Mouse (Mus musculus) midbrain, embryonic 16.5 days (tissue): ENCODE data around the gene Zfp385c. TPM values are rescaled to one million over a fixed set of nuclear protein-coding genes. Genes with fewer than 3 reads are reported as not detected.
"Not testable (repeated sequence)": the region's sequence is repeated elsewhere in the genome, so short reads cannot be mapped to it uniquely, and the experiment has no call there.

Source experiments
- ATAC-seq: fragments of 200-750 bp; cut with Nextera tagmentation; 2 replicates; pipeline ENCODE4 v1.8.0; 2017; ENCODE audit warnings: moderate TSS enrichment
- H3K27ac ChIP-seq: fragments of 300-500 bp; sonication (generic); 2 replicates; pipeline ENCODE4 v1.5.1; 2014; ENCODE audit warnings: mild to moderate bottlenecking, low read length, mixed read lengths
- H3K27me3 ChIP-seq: fragments of 300-500 bp; sonication (generic); 2 replicates; pipeline ENCODE4 v1.6.1; 2014; ENCODE audit warnings: low read depth, low read length, mixed read lengths; ENCODE audit not compliant: control insufficient read depth, insufficient read depth
- H3K36me3 ChIP-seq: fragments of 300-500 bp; sonication (generic); 2 replicates; pipeline ENCODE4 v1.6.1; 2014; ENCODE audit warnings: mild to moderate bottlenecking, low read length, moderate library complexity, mixed read lengths; ENCODE audit not compliant: control insufficient read depth, insufficient read depth
- H3K4me1 ChIP-seq: fragments of 300-500 bp; sonication (generic); 2 replicates; pipeline ENCODE4 v1.6.1; 2014; ENCODE audit warnings: mild to moderate bottlenecking, low read length, mixed read lengths; ENCODE audit not compliant: control insufficient read depth, insufficient read depth
- H3K4me2 ChIP-seq: fragments of 300-500 bp; sonication (generic); 2 replicates; pipeline ENCODE4 v1.6.1; 2014; ENCODE audit warnings: mild to moderate bottlenecking, low read length, mixed read lengths
- H3K4me3 ChIP-seq: fragments of 300-500 bp; sonication (generic); 2 replicates; pipeline ENCODE4 v1.5.1; 2014; ENCODE audit warnings: low read depth, mild to moderate bottlenecking, low read length, moderate library complexity, mixed read lengths
- H3K9ac ChIP-seq: fragments of 300-500 bp; sonication (generic); 2 replicates; pipeline ENCODE4 v1.6.1; 2014; ENCODE audit warnings: low read depth, low read length, mixed read lengths
- H3K9me3 ChIP-seq: fragments of 300-500 bp; sonication (generic); replicated peaks from 2 replicates; pipeline ENCODE4 v1.6.1; 2014; ENCODE audit warnings: mild to moderate bottlenecking, low read length, mixed read lengths; ENCODE audit not compliant: control insufficient read depth, poor library complexity, severe bottlenecking
- WGBS: fragments of 180-500 bp; shearing (Covaris S2); extraction: QIAGEN DNeasy Blood & Tissue Kit; methylation state at CpG from one replicate; pipeline ENCODE4 v1.1.7; 2014; 5-methylcytosine and 5-hydroxymethylcytosine counted together
- polyA plus RNA-seq: library from polyadenylated mRNA; unstranded; fragments of >200 nt; fragmentation: Nextera tagmentation; extraction: Ambion mirVana; gene quantifications from 2 replicates; pipeline ENCODE4 v1.2.1, GENCODE M21; 2015

Gene Zfp385c
- polyA plus RNA-seq, 1 experiment from 2014 or later = 0.92 TPM

DNA sequence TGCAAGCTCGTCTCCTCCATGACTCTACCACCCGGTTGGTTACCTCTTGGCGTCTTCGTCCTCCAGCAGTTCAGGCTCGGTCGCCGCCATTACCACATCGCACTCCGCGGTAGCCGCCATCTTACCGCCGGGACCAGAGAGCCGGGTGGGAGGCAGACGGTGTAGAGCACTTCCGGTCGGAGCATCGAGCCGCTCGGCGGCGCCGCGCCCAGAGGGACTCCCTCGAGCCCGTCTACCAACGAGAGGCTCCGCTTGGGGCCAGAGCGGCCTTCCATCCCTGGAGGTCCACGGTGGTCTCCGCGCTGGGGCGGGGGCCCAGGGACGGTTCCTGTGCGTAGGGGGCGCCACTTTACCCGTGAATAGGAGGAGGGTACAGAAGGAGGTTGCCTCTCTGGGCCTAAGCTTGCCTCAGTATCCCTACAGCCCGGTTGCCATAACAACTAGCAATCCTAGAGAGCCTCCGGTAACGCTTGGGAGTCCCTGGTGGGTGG lies 72.7 kb downstream of the Zfp385c start:
- peaks cover 29% of the 10 kb centered on the region for H3K4me1 ChIP-seq
- peak overlapping the region; percentile 87 for H3K9ac ChIP-seq
- no peaks in the 10 kb centered on the region for H3K27me3 ChIP-seq
- WGBS = 0% methylated on average over 40 of the region's 40 CpGs
- H3K4me3 ChIP-seq = peak overlapping the region; percentile 85
- peak overlapping the region; percentile 96 for H3K27ac ChIP-seq
- H3K9me3 ChIP-seq = no peaks in the 10 kb centered on the region
- peak overlapping the region; percentile 87 for H3K4me2 ChIP-seq
- H3K36me3 ChIP-seq = no peaks in the 10 kb centered on the region
- ATAC-seq = peak; percentile 97

DNA sequence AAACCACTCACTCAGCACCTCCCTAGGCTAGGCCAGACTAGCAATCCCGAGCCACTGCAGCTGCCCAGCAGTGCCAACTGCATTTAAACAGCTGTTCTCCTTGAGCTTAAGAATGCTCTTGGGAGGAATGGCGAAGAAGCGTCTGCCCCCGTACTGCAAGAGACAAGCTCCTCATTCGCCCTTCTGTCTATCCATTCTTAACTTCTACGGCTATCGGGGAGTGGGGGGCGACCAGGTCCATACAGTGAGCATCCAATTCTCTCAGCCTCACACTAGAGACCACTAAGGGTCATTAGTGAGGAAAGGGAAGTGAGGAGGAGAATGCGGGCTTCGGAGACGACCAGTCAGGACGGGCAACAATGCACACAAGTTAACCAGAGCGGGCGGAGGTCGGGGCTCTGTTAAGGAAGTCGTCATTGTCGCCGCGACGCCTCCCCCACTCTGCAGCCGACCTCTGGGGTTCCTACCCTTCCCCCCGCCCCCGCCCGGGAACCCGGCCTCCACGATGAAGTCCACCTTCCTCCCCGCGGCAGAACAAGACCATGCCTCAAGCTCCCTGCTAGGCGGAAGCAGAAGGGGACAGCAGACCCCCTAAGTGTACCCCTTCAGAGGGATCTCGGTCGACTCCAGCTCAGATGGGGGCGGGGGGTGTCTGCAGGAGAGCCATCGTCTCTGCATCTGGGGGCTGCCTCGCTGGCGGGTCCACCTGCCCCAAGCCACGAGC lies 73.3 kb downstream of the Zfp385c start, which contains the start of gene Nkiras2:
Gene Nkiras2, plus strand, starts transcription at position 484 of the 724 bp plus-strand sequence.
- Histone ChIP-seq H3K27me3 (no peaks in the 10 kb centered on the region), H3K4me2 (peak within 1 kb of the TSS; percentile 87), H3K36me3 (no peaks in the 10 kb centered on the region), H3K9ac (peak within 1 kb of the TSS; percentile 87), H3K4me3 (peak within 1 kb of the TSS; percentile 85), H3K9me3 (no peaks in the 10 kb centered on the region), H3K27ac (peak within 1 kb of the TSS; percentile 96), H3K4me1 (peaks cover 24% of the 10 kb centered on the region)
- peak; percentile 71 for ATAC-seq
- under 1% methylated on average over 36 of the region's 36 CpGs for WGBS

DNA sequence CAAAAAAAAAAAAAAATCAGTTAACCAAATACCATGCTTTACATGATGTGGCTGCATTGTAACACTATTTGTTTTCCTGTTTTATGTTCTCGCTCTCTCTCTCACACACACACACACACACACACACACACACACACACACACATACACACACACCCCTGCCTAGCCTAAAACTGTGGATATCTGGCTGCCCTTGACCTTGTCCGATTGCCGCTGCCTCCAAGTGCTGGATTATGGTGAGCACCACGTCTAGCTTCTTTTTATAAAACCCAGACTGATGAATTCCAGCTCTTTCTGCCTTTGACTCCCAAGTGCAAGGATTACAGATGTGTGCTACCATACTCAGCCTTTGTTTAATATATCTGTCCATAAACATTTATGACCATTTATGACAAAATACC lies 74.8 kb downstream of the Zfp385c start:
- H3K9me3 ChIP-seq = no peaks in the 10 kb centered on the region
- no peaks in the 10 kb centered on the region for H3K36me3 ChIP-seq
- no peaks in the 10 kb centered on the region for H3K27me3 ChIP-seq
- H3K4me1 ChIP-seq = peaks cover 18% of the 10 kb centered on the region
- H3K9ac ChIP-seq = no peak overlapping the region
- WGBS = 85% methylated on average over 4 of the region's 4 CpGs
- H3K27ac ChIP-seq = no peak overlapping the region
- H3K4me2 ChIP-seq = peak overlapping the region; percentile 82; the same call in 1 of the 2 replicates
- no peak overlapping the region for H3K4me3 ChIP-seq
- no peak for ATAC-seq

DNA sequence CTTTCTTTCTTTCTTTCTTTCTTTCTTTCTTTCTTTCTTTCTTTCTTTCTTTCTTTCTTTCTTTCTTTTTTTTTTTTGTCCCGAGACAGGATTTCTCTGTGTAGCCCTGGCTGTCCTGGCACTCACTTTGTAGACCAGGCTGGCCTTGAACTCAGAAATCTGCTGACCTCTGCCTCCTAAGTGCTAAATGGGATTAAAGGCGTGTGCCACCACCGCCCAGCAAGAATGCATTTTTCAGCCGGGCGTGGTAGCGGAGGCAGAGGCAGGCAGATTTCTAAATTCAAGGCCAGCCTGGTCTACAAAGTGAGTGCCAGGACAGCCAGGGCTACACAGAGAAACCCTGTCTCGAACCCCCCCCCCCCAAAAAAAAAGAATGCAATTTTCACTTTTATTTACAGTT lies 75.4 kb downstream of the Zfp385c start:
- not testable (repeated sequence) for H3K27ac ChIP-seq, H3K36me3 ChIP-seq, H3K9ac ChIP-seq, H3K4me3 ChIP-seq, H3K9me3 ChIP-seq, H3K27me3 ChIP-seq, ATAC-seq, H3K4me2 ChIP-seq
- peaks cover 16% of the 10 kb centered on the region for H3K4me1 ChIP-seq
- WGBS = 96% methylated on average over 7 of the region's 7 CpGs

DNA sequence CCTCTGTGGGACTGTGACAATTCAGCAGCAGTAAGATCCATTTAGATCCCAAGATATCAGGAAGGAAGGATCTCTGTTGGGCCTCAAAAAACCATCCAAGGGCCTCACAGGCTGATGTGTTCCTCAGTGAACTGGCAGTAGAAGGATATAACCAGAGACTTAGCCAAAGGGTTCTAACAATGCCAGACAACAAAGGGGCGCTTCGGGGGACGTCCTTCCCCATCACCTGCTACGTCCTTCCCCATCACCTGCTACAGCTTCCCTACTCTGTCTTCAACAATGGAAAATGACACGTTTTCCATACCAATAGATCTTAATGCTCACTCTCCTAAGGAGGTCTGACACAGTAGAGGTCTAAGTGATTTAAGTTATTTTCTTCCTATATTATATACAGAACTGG lies 75.9 kb downstream of the Zfp385c start:
- no peak overlapping the region for H3K4me2 ChIP-seq
- H3K4me1 ChIP-seq = peaks cover 16% of the 10 kb centered on the region
- 90% methylated on average over 5 of the region's 5 CpGs for WGBS
- no peak for ATAC-seq
- no peak overlapping the region for H3K27ac ChIP-seq
- H3K9ac ChIP-seq = no peak overlapping the region
- no peaks in the 10 kb centered on the region for H3K27me3 ChIP-seq
- no peaks in the 10 kb centered on the region for H3K36me3 ChIP-seq
- no peaks in the 10 kb centered on the region for H3K9me3 ChIP-seq
- no peak overlapping the region for H3K4me3 ChIP-seq

DNA sequence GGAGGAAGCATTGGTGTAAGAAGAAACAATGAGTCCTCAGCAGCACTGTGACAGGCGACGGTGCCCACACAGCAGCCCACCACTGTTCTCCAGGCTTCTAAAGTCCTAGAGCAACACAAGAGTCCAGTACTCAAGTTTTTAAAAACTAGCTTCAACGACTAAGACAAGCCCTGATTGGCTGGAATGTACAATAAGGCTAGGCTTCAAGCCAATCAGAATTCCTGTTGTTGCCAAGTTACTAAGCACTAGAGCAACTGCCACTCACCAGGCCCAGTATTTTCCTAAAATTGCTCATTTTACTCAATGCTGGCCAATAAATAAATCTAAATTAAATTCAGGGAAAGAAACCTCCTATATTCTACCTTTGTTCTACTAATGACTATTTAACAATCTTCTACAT lies 79.0 kb downstream of the Zfp385c start:
- no peaks in the 10 kb centered on the region for H3K36me3 ChIP-seq
- H3K27ac ChIP-seq = no peak overlapping the region
- H3K4me2 ChIP-seq = no peak overlapping the region
- 95% methylated on average over 3 of the region's 3 CpGs for WGBS
- H3K4me1 ChIP-seq = peaks cover 11% of the 10 kb centered on the region
- no peak for ATAC-seq
- H3K4me3 ChIP-seq = no peak overlapping the region
- no peaks in the 10 kb centered on the region for H3K27me3 ChIP-seq
- no peak overlapping the region for H3K9ac ChIP-seq
- H3K9me3 ChIP-seq = no peaks in the 10 kb centered on the region

DNA sequence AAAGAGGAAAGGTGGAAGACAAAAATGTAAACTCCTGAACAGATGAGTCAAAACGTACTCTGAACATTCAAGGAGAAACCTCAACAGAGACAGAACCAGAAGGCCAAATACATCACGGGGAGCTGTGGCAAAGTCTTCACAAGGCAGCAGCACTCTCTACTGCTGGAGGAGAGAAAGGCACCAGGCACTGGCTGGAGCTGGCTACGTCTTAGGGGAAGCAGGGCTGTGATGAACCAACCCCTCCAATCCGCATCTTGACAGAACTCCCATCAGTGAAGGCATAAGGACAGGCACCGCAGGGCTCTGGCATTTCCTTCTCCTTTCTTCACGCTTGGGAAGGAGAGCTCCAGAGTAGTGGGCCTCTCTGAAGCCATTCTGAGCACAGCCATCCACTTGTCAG lies 80.6 kb downstream of the Zfp385c start:
- Histone ChIP-seq H3K4me3 (no peak overlapping the region), H3K9ac (no peak overlapping the region), H3K4me1 (peaks cover 3% of the 10 kb centered on the region; the same call in 1 of the 2 replicates), H3K27me3 (no peaks in the 10 kb centered on the region), H3K4me2 (no peak overlapping the region), H3K27ac (no peak overlapping the region), H3K36me3 (no peaks in the 10 kb centered on the region), H3K9me3 (no peaks in the 10 kb centered on the region)
- 93% methylated on average over 6 of the region's 6 CpGs for WGBS
- ATAC-seq = no peak

DNA sequence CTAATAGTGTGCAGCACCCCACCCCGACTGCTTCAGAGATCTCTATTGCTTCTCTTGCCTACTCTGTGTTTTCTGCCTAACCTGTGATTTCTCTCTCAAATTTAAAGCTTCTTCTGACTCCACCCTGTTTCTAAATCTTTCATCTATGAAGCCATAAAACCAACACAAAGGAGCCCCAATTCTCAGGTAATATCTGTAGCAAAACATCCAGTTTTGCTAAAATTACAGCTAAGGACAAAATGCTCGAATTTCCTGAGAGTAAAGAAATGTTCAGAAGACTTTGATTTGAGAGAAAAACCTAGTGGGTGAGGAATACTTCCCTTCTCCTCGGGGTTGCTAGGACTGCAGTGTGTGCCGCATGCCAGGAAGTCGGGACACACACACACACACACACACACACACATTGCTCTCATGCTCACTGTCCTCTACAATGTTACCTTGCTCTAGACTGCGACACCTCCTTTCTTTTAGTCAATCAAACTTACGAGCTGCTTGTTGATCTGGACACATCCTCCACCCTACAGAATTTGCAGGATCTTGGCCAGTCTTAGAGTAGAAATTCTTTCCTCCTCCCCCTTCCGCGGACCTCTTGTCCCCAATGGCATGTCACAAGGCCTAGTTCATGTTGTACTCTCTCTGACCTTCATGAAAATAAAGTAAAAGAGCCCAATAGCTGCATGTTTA lies 82.1 kb downstream of the Zfp385c start:
- Histone ChIP-seq H3K4me3 (no peak overlapping the region), H3K4me2 (no peak overlapping the region), H3K27ac (no peak overlapping the region), H3K27me3 (no peaks in the 10 kb centered on the region), H3K4me1 (peaks cover 5% of the 10 kb centered on the region; the same call in 1 of the 2 replicates), H3K9me3 (no peaks in the 10 kb centered on the region), H3K36me3 (no peaks in the 10 kb centered on the region), H3K9ac (no peak overlapping the region)
- ATAC-seq = no peak
- 81% methylated on average over 9 of the region's 9 CpGs for WGBS
